Mouse (Mus musculus): ENCODE results near the gene Cdk15. TPM values are rescaled to one million over a fixed set of nuclear protein-coding genes. Genes with fewer than 3 reads are reported as not detected.

The Cdk15 gene
- total RNA-seq, 2 experiments from 2014 or later: not detected

- no peak for DNase-seq
Observed at GRCm38 (mm10) chr1:59376557-59376956, 119.9 kb downstream of the Cdk15 start.

GRCm38 (mm10) chr1:59377312-59377711 is 120.6 kb downstream of the Cdk15 start:
- DNase-seq: no peak

- peak; percentile 48 to 58 for DNase-seq
Observed at GRCm38 (mm10) chr1:59380926-59381325, 124.2 kb downstream of the Cdk15 start.

- peak; percentile 2 to 16 for DNase-seq
Observed at GRCm38 (mm10) chr1:59381483-59381882, 124.8 kb downstream of the Cdk15 start.

- DNase-seq: peak in 1 of 2 experiments; percentile 14
Observed at GRCm38 (mm10) chr1:59382516-59382915, 125.8 kb downstream of the Cdk15 start.

GRCm38 (mm10) chr1:59383049-59383610 is 126.4 kb downstream of the Cdk15 start:
- DNase-seq: peak; percentile 57 to 59

GRCm38 (mm10) chr1:59384400-59384799 is 127.7 kb downstream of the Cdk15 start:
- DNase-seq: no peak

GRCm38 (mm10) chr1:59385641-59386040 is 128.9 kb downstream of the Cdk15 start:
- no peak for DNase-seq

- DNase-seq: no peak
Observed at GRCm38 (mm10) chr1:59387542-59388314, 131.0 kb downstream of the Cdk15 start.

- DNase-seq: no peak
Observed at GRCm38 (mm10) chr1:59389181-59389580, 132.5 kb downstream of the Cdk15 start.

GRCm38 (mm10) chr1:59391736-59392135 is 135.0 kb downstream of the Cdk15 start:
- DNase-seq: peak; percentile 51 to 54

GRCm38 (mm10) chr1:59394072-59394471 is 137.4 kb downstream of the Cdk15 start:
- no peak for DNase-seq

GRCm38 (mm10) chr1:59394616-59395015 is 137.9 kb downstream of the Cdk15 start:
- no peak for DNase-seq

- DNase-seq: no peak
Observed at GRCm38 (mm10) chr1:59395992-59396391, 139.3 kb downstream of the Cdk15 start.

- no peak for DNase-seq
Observed at GRCm38 (mm10) chr1:59399554-59400325, 143.0 kb downstream of the Cdk15 start.

- DNase-seq: no peak
Observed at GRCm38 (mm10) chr1:59401253-59401652, 144.5 kb downstream of the Cdk15 start.

Other genes with a start within 250 kb of the Cdk15 start
- not detected for gene C2cd6, start 162.0 kb upstream of the Cdk15 start, total RNA-seq (2021)
- gene Tmem237, start 136.5 kb upstream of the Cdk15 start, total RNA-seq (2021): 1 to 10 TPM; 3.6 to 4.6 TPM
- gene Mpp4, start 93.5 kb upstream of the Cdk15 start, total RNA-seq (2021): under 1 TPM; 0.10 to 0.15 TPM
- gene Als2, start 19.7 kb upstream of the Cdk15 start, total RNA-seq (2021): 1 to 10 TPM; 9.4 to 9.9 TPM
- gene Fzd7, start 225.5 kb downstream of the Cdk15 start, total RNA-seq (2021): 1 to 10 TPM; 5.3 to 6.2 TPM

Measured in heart, adult 18-20 months (tissue).